Mouse (Mus musculus): Measurements from ENCODE around the gene Scube3.

DNA sequence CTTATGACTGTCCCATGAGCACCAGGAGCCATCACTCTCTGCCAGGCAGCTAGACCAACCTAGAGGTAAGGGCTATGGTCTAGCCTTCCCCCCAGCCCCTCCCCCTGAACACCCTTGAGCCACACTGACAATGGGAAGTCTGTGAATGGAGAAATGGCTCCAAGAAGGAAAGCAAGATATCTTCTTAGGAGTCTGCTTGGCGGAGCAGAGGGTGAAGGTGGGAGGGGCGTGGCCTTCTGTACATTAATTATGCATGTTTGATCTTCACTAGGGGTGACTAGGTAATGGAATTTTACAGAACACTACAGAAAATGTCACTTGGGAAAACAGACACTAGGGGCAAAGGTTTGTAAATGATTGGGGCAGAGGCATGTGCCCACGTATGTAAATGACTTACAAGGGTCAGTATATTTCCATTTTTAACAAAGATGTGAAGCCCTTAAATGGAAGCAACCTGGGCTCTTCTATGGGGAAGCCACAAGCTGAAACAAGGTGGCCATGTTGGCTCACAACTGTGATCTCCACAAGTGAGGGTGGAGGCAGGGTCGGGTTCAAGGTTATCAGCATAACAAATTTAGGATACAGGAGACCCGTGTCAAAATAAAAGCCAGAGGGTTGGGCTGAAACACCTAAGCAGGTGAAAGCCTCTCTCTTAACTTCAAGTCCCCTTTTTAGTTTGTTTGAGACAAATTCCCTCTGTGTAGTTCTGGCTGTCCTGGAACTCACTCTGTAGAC is 11.4 kb upstream of the Scube3 start:
- TF ChIP-seq CTCF (conservative IDR thresholded peaks at IDR 0.05; ENCODE audit: low read length) (no peak), POU5F1 (IDR thresholded peaks at IDR 0.05; ENCODE audit: borderline replicate concordance, low read length) (no peak)

Measured in E14TG2a.4 (cell line).